In genomic region chr1:136138191-136138830, GRCm38 (mm10) we compare ENCODE assay signal across 8 mouse cellular contexts. TPM values are rescaled to one million over a fixed set of nuclear protein-coding genes. Genes with fewer than 3 reads are reported as not detected.
A peak's percentile ranks its signal among the peaks of the same experiment; 100 is the strongest.
DNase-seq lines count a peak whose midpoint lies in the region; ATAC-seq and TF ChIP-seq lines count a peak whose summit lies in the region.

No protein-coding gene starts in this region.

- H3K9me3 ChIP-seq in heart, embryonic 12.5 days (replicated peaks): no peaks in the 10 kb centered on the region
- H3K9me3 ChIP-seq in embryonic facial prominence, embryonic 11.5 days (replicated peaks; ENCODE audit: control insufficient read depth, low read length): no peaks in the 10 kb centered on the region
- H3K9me3 ChIP-seq in limb, embryonic 14.5 days (ENCODE audit: control insufficient read depth, low read length): no peaks in the 10 kb centered on the region

- peak overlapping the region; percentile 37 for H3K4me2 ChIP-seq in heart, embryonic 12.5 days
- no peak overlapping the region for H3K4me2 ChIP-seq in embryonic facial prominence, embryonic 11.5 days (ENCODE audit: low read depth, low read length)
- no peak overlapping the region for H3K4me2 ChIP-seq in limb, embryonic 14.5 days (replicated peaks; ENCODE audit: low read depth, low read length, severe bottlenecking)

- ATAC-seq in heart, embryonic 12.5 days (ENCODE audit: insufficient number of reproducible peaks, low FRiP score): no peak; the same call in 1 of the 2 replicates
- ATAC-seq in embryonic facial prominence, embryonic 11.5 days (replicated peaks; ENCODE audit: insufficient number of reproducible peaks, low FRiP score, low TSS enrichment, low read depth): no peak
- no peak for ATAC-seq in limb, embryonic 14.5 days (ENCODE audit: low FRiP score, low read depth)

- DNase-seq in heart, postnatal 10 days: no peak
- DNase-seq in 3T3-L1 (ENCODE audit: low read depth, low spot score) (peak; percentile 18), MN1 (ENCODE audit: low spot score) (no peak)
- no peak for DNase-seq in embryonic facial prominence, embryonic 11.5 days (ENCODE audit: low spot score)
- DNase-seq in limb, embryonic 14.5 days (ENCODE audit: low spot score): no peak
- no peak for DNase-seq in layer of hippocampus, adult 9-11 months
- DNase-seq in frontal cortex, postnatal 25 days (ENCODE audit: low spot score in 2 of 2): no peak

- H3K4me3 ChIP-seq in heart, embryonic 12.5 days: no peak overlapping the region
- H3K4me3 ChIP-seq in embryonic facial prominence, embryonic 11.5 days (ENCODE audit: low read depth, low read length): no peak overlapping the region
- no peak overlapping the region for H3K4me3 ChIP-seq in limb, embryonic 14.5 days (replicated peaks; ENCODE audit: low read length)

- TF ChIP-seq POLR2A in limb, embryonic 14.5 days (IDR thresholded peaks at IDR 0.05; ENCODE audit: borderline replicate concordance, extremely low read depth, insufficient read depth, insufficient read length): no peak

- no peaks in the 10 kb centered on the region for H3K27me3 ChIP-seq in heart, embryonic 12.5 days (replicated peaks)
- H3K27me3 ChIP-seq in embryonic facial prominence, embryonic 11.5 days (ENCODE audit: control insufficient read depth, insufficient read depth, low read length): no peaks in the 10 kb centered on the region
- H3K27me3 ChIP-seq in limb, embryonic 14.5 days (ENCODE audit: control insufficient read depth, insufficient read depth, low read length): no peaks in the 10 kb centered on the region

- H3K36me3 ChIP-seq in heart, embryonic 12.5 days: no peaks in the 10 kb centered on the region
- H3K36me3 ChIP-seq in embryonic facial prominence, embryonic 11.5 days (replicated peaks; ENCODE audit: control insufficient read depth, insufficient read depth, low read depth, low read length): no peaks in the 10 kb centered on the region
- no peaks in the 10 kb centered on the region for H3K36me3 ChIP-seq in limb, embryonic 14.5 days (ENCODE audit: control insufficient read depth, insufficient read depth, low read length)

- intact Hi-C loops in heart, postnatal 10 days (cut with DNase I): no loop called here

- peak overlapping the region; percentile 51 for H3K9ac ChIP-seq in heart, embryonic 12.5 days
- H3K9ac ChIP-seq in embryonic facial prominence, embryonic 11.5 days (replicated peaks; ENCODE audit: low read length): no peak overlapping the region
- H3K9ac ChIP-seq in limb, embryonic 14.5 days (ENCODE audit: low read depth, low read length, severe bottlenecking): no peak overlapping the region

- 15% methylated on average over 10 of the region's 10 CpGs for WGBS in heart, embryonic 12.5 days
- 39% methylated on average over 10 of the region's 10 CpGs for WGBS in embryonic facial prominence, embryonic 11.5 days
- 30% methylated on average over 10 of the region's 10 CpGs for WGBS in limb, embryonic 14.5 days

- H3K27ac ChIP-seq in heart, embryonic 12.5 days (ENCODE audit: poor library complexity, severe bottlenecking): peak overlapping the region; percentile 83
- peak overlapping the region; percentile 52; the same call in 1 of the 2 replicates for H3K27ac ChIP-seq in embryonic facial prominence, embryonic 11.5 days (replicated peaks; ENCODE audit: low read depth, low read length)
- H3K27ac ChIP-seq in limb, embryonic 14.5 days (replicated peaks; ENCODE audit: low read depth, low read length): peak overlapping the region; percentile 67

- H3K4me1 ChIP-seq in heart, embryonic 12.5 days (replicated peaks): peaks cover 95% of the 10 kb centered on the region
- peaks cover 14% of the 10 kb centered on the region for H3K4me1 ChIP-seq in embryonic facial prominence, embryonic 11.5 days (ENCODE audit: control insufficient read depth, insufficient read depth, low read length)
- H3K4me1 ChIP-seq in limb, embryonic 14.5 days (ENCODE audit: control insufficient read depth, insufficient read depth, low read length): peaks cover 60% of the 10 kb centered on the region

RNA-seq across cellular contexts. Expression of gene Kif21b, which starts 7.1 kb away (rescaled TPM):
- polyA plus RNA-seq in heart, embryonic 12.5 days (2016; fragmentation: Nextera tagmentation; extraction: Ambion mirVana): 3.3 and 3.4 TPM in 2 replicates
- 1 to 10 TPM; 1.3 to 1.6 TPM for total RNA-seq in heart, postnatal 10 days (2021)
- polyA plus RNA-seq in embryonic facial prominence, embryonic 11.5 days (2014; fragmentation: Nextera tagmentation; extraction: Ambion mirVana): 6.9 and 8.0 TPM in 2 replicates
- polyA plus RNA-seq in limb, embryonic 14.5 days (2012; rRNA removed): 10.9 and 13.2 TPM in 2 replicates
- polyA plus RNA-seq in limb, embryonic 14.5 days (2014; fragmentation: Nextera tagmentation; extraction: Ambion mirVana): 3.6 and 3.8 TPM in 2 replicates
